Mouse (Mus musculus): ENCODE data around the gene Tmem203.

DNA sequence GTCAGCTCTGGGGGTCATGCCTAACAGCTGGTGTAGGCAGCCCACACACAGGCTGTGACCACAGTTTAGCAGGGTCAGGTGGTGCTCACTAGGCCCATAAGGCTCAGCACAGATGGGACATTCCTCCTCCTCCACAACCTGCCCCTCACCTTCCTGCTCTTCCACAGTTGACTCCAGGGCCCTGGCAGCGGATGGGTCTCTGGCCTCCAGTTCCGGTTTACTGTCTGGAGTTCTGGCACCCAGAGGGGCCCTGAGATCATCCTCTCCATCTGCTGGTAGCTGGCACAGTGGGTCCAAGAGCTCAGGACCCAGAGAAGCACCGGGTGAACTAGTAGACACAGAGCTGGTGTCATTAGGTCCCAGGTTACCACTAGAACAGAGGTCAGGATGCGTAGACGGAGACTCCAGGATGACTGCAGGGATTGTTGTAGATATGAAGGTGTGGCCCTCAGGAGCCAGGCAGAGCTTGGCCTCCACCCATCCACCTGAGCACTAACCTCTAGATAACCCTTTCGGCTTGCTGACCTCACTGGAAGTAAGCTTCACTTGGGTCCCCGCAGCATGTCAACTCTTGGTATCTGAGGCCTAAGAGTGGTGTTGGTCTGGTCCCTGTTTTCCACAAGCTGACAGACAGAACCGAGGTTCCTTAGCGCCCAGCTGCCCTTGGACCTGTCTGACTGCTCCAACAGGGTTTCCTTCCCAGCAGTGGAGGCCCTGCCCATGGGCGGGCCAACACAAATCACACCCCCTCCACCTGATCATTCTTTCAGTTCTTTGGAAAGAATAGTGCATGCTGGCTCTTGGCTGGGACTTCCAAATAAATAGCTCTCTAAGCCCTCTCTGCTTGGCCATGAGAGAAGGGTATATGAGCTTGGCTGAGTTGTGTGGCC is 8.8 kb upstream of the Tmem203 start, which contains the start of gene AL732309.1:
- TF ChIP-seq CHD2 (IDR thresholded peaks at IDR 0.05; ENCODE audit: low read depth, low read length) = no peak
- TF ChIP-seq MAFK (IDR thresholded peaks at IDR 0.05; ENCODE audit: insufficient read depth, low read depth, low read length) = no peak

Measured in ES-E14 (cell line).